Mouse (Mus musculus) spleen, postnatal 14 days (tissue): ENCODE data around the gene Saal1.
"Not testable (repeated sequence)": the region's sequence is repeated elsewhere in the genome, so short reads cannot be mapped to it uniquely, and the experiment has no call there.

Source experiments
- DNase-seq, 2 experiments: peaks; one replicate each; pipeline ENCODE4 v3.0.0; 2021 to 2022; ENCODE audit warnings: low spot score in 2 of 2

The Saal1 gene

GRCm38 (mm10) chr7:46710390-46710844 is at the start of gene Saal1:
TSS of gene Saal1 (minus strand) at chr7:46710680.
- DNase-seq = peak; percentile 69 to 84

- no peak for DNase-seq
Measured at GRCm38 (mm10) chr7:46751490-46751889, 41.0 kb upstream of the Saal1 start, which contains the start of gene Saa2. TSS of gene Saa2 (plus strand) at chr7:46751790.

- no peak for DNase-seq
Measured at GRCm38 (mm10) chr7:46748459-46748858, 38.0 kb upstream of the Saal1 start.

GRCm38 (mm10) chr7:46746381-46746780 is 35.9 kb upstream of the Saal1 start:
- no peak for DNase-seq

- DNase-seq = no peak
Measured at GRCm38 (mm10) chr7:46745816-46746215, 35.3 kb upstream of the Saal1 start.

GRCm38 (mm10) chr7:46742880-46743279 is 32.4 kb upstream of the Saal1 start, which contains the start of gene Saa1:
TSS of gene Saa1 (minus strand) at chr7:46742980.
- DNase-seq = not testable (repeated sequence)

- not testable (repeated sequence) for DNase-seq
Measured at GRCm38 (mm10) chr7:46740041-46740440, 29.6 kb upstream of the Saal1 start.

- no peak for DNase-seq
Measured at GRCm38 (mm10) chr7:46738561-46739460, 28.3 kb upstream of the Saal1 start.

GRCm38 (mm10) chr7:46734983-46735382 is 24.5 kb upstream of the Saal1 start:
- DNase-seq = peak in 1 of 2 experiments; percentile 17

GRCm38 (mm10) chr7:46732458-46732857 is 22.0 kb upstream of the Saal1 start, which contains the start of gene Saa4:
TSS of gene Saa4 (minus strand) at chr7:46732603.
- no peak for DNase-seq

GRCm38 (mm10) chr7:46727584-46727983 is 17.1 kb upstream of the Saal1 start:
- DNase-seq = no peak

GRCm38 (mm10) chr7:46724396-46724795 is 13.9 kb upstream of the Saal1 start:
- DNase-seq = no peak

GRCm38 (mm10) chr7:46723849-46724248 is 13.4 kb upstream of the Saal1 start:
- no peak for DNase-seq

- no peak for DNase-seq
Measured at GRCm38 (mm10) chr7:46723354-46723753, 12.9 kb upstream of the Saal1 start.

- DNase-seq = no peak
Measured at GRCm38 (mm10) chr7:46720460-46720859, 10.0 kb upstream of the Saal1 start.

GRCm38 (mm10) chr7:46719526-46719925 is 9.0 kb upstream of the Saal1 start:
- no peak for DNase-seq

GRCm38 (mm10) chr7:46718591-46719270 is 8.3 kb upstream of the Saal1 start:
- DNase-seq = no peak

GRCm38 (mm10) chr7:46716897-46717296 is 6.4 kb upstream of the Saal1 start:
- DNase-seq = no peak

GRCm38 (mm10) chr7:46715600-46715999 is 5.1 kb upstream of the Saal1 start, which contains the start of gene Saa3:
TSS of gene Saa3 (minus strand) at chr7:46715700.
- DNase-seq = no peak

- peak; percentile 15 to 60 for DNase-seq
Measured at GRCm38 (mm10) chr7:46714518-46714917, 4.0 kb upstream of the Saal1 start.

GRCm38 (mm10) chr7:46712250-46712649 is 1.8 kb upstream of the Saal1 start:
- DNase-seq = no peak

GRCm38 (mm10) chr7:46700521-46701025 is 9.9 kb downstream of the Saal1 start:
- DNase-seq = no peak
